Comparison of ENCODE assay signal across 24 mouse cellular contexts in genomic region chr10:111593280-111593679, GRCm38 (mm10).
"Had no signal": no experiment of that assay in that cellular context is flagged by ENCODE, and none has a peak within 500 bp of the region (broad histone marks: within the 10 kb centered on the region; RNA-seq: fewer than 3 reads in every experiment).

No protein-coding gene starts in this region.

- H3K9me3 ChIP-seq: embryonic facial prominence, embryonic 12.5 days; embryonic facial prominence, embryonic 13.5 days; embryonic facial prominence, embryonic 15.5 days; forebrain, embryonic 12.5 days; forebrain, embryonic 13.5 days; forebrain, embryonic 15.5 days had no signal

- H3K36me3 ChIP-seq: embryonic facial prominence, embryonic 10.5 days; embryonic facial prominence, embryonic 12.5 days; embryonic facial prominence, embryonic 13.5 days; embryonic facial prominence, embryonic 15.5 days; forebrain, embryonic 10.5 days; forebrain, embryonic 12.5 days; forebrain, embryonic 15.5 days had no signal

- H3K27me3 ChIP-seq: embryonic facial prominence, embryonic 12.5 days; embryonic facial prominence, embryonic 13.5 days; embryonic facial prominence, embryonic 15.5 days; forebrain, embryonic 12.5 days; forebrain, embryonic 13.5 days; forebrain, embryonic 15.5 days had no signal

- H3K9ac ChIP-seq: embryonic facial prominence, embryonic 12.5 days; embryonic facial prominence, embryonic 13.5 days; embryonic facial prominence, embryonic 15.5 days; forebrain, embryonic 12.5 days; forebrain, embryonic 13.5 days; forebrain, embryonic 15.5 days; forebrain, postnatal 0 days had no signal

- H3K4me1 ChIP-seq: embryonic facial prominence, embryonic 15.5 days; forebrain, embryonic 13.5 days; forebrain, embryonic 15.5 days had no signal

- H3K27ac ChIP-seq: embryonic facial prominence, embryonic 10.5 days; embryonic facial prominence, embryonic 12.5 days; embryonic facial prominence, embryonic 13.5 days; embryonic facial prominence, embryonic 15.5 days; forebrain, embryonic 10.5 days; forebrain, embryonic 12.5 days; forebrain, embryonic 13.5 days; forebrain, embryonic 15.5 days; gastrocnemius, adult 2 months; heart, adult 2 months had no signal

- H3K4me3 ChIP-seq: embryonic facial prominence, embryonic 10.5 days; embryonic facial prominence, embryonic 12.5 days; embryonic facial prominence, embryonic 13.5 days; embryonic facial prominence, embryonic 15.5 days; forebrain, embryonic 10.5 days; forebrain, embryonic 12.5 days; forebrain, embryonic 13.5 days; forebrain, embryonic 15.5 days; gastrocnemius, adult 2 months; heart, adult 2 months had no signal

- DNase-seq: cerebellum, adult 8-10 months; cerebellum, adult 9-10 months; cerebellum, adult 9-11 months; cerebellum, postnatal 10 days; cerebellum, postnatal 14 days; cerebellum, postnatal 25 days; cerebellum, postnatal 36 days; embryo, embryonic 11 days; forebrain, postnatal 0 days; gastrocnemius, adult 2 months; gastrocnemius, postnatal 10 days; gastrocnemius, postnatal 14 days; gastrocnemius, postnatal 25 days; gastrocnemius, postnatal 36 days; heart, adult 18-20 months; heart, adult 2 months had no signal
